Mouse (Mus musculus): ENCODE results near the gene Mocs2.

GRCm38 (mm10) chr13:114848945-114849344 lies 30.9 kb downstream of the Mocs2 start:
- TF ChIP-seq POLR2A (IDR thresholded peaks at IDR 0.05; ENCODE audit: borderline replicate concordance, extremely low read depth, insufficient read depth, insufficient read length, poor library complexity, severe bottlenecking) (no peak), CTCF (IDR thresholded peaks at IDR 0.05; ENCODE audit: borderline replicate concordance, extremely low read depth, insufficient read depth, insufficient read length) (no peak)

Measured in brain, embryonic 14.5 days (tissue).